Mouse (Mus musculus): ENCODE data around the gene Btbd11. TPM values are rescaled to one million over a fixed set of nuclear protein-coding genes. Genes with fewer than 3 reads are reported as not detected.
"Not testable (repeated sequence)": the region's sequence is repeated elsewhere in the genome, so short reads cannot be mapped to it uniquely, and the experiment has no call there.

Btbd11 gene
- polyA plus RNA-seq, 1 experiment from 2014 or later: 8.3 TPM

DNA sequence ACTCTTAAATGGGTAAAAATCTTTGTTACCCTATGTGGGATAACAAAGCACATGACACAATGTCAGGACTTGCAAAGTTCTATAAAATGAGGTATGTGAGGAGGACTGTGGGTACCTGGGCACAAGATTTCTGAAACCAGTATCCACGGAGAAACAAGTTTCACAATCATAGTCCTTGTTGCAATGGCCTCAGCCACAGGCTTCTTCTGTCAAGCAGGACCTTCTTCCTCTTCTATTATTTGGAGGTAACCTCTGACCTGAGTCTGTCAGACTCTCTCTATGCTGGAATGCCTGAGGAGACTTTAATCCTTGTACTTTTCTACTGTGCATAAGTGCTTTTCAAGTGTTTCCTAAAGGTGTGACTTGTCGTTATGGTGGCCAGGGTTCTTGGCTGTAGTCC lies 307.8 kb downstream of the Btbd11 start:
- not testable (repeated sequence) for H3K4me1 ChIP-seq (replicated peaks; ENCODE audit: control insufficient read depth, insufficient read depth, low read length); ATAC-seq (ENCODE audit: low FRiP score)
- WGBS: 68% methylated on average over 2 of the region's 2 CpGs

GRCm38 (mm10) chr10:85699721-85700120 lies 313.1 kb downstream of the Btbd11 start:
- no peak for ATAC-seq (ENCODE audit: low FRiP score)
- Histone ChIP-seq H3K27me3 (ENCODE audit: control insufficient read depth, insufficient read depth, low read length) (no peaks in the 10 kb centered on the region), H3K4me3 (ENCODE audit: low read depth, low read length) (no peak overlapping the region)

More for the DNA sequence above, 307.8 kb downstream of the Btbd11 start:
- H3K4me3 ChIP-seq (ENCODE audit: low read depth, low read length); DNase-seq (ENCODE audit: low spot score); H3K27ac ChIP-seq (ENCODE audit: low read depth, low read length); H3K9me3 ChIP-seq (ENCODE audit: control insufficient read depth, low read length); H3K36me3 ChIP-seq (ENCODE audit: control insufficient read depth, insufficient read depth, low read length); H3K9ac ChIP-seq (ENCODE audit: low read depth, low read length); H3K4me2 ChIP-seq (replicated peaks; ENCODE audit: low read depth, low read length); H3K27me3 ChIP-seq (ENCODE audit: control insufficient read depth, insufficient read depth, low read length): not testable (repeated sequence)

DNA sequence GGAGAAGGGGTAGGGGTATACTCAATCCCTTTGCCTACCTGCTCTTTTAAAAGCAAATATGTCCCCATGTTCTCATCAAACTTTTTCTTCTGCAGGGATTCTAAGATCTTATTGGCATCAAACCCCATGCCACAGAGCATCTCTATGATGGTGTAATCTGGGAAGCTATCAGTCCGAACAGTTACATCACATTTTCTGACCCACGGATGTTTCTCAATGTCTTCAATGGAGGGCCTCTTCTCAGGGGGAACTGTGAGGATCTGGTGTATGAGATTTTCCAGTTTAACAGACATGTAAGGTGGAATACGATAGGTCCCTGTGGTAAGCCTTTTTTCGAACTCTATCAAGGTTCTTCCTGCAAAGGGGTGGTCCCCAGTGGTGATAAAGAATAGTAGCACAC lies 323.2 kb downstream of the Btbd11 start:
- not testable (repeated sequence) for H3K27ac ChIP-seq (ENCODE audit: low read depth, low read length); DNase-seq (ENCODE audit: low spot score); H3K4me1 ChIP-seq (replicated peaks; ENCODE audit: control insufficient read depth, insufficient read depth, low read length); H3K9me3 ChIP-seq (ENCODE audit: control insufficient read depth, low read length); H3K27me3 ChIP-seq (ENCODE audit: control insufficient read depth, insufficient read depth, low read length); H3K9ac ChIP-seq (ENCODE audit: low read depth, low read length); H3K4me2 ChIP-seq (replicated peaks; ENCODE audit: low read depth, low read length); H3K4me3 ChIP-seq (ENCODE audit: low read depth, low read length); H3K36me3 ChIP-seq (ENCODE audit: control insufficient read depth, insufficient read depth, low read length); ATAC-seq (ENCODE audit: low FRiP score)
- WGBS: 95% methylated on average over 4 of the region's 4 CpGs

More at GRCm38 (mm10) chr10:85699721-85700120, 313.1 kb downstream of the Btbd11 start:
- Histone ChIP-seq H3K27ac (ENCODE audit: low read depth, low read length) (no peak overlapping the region), H3K9me3 (ENCODE audit: control insufficient read depth, low read length) (no peaks in the 10 kb centered on the region), H3K9ac (ENCODE audit: low read depth, low read length) (no peak overlapping the region), H3K4me2 (replicated peaks; ENCODE audit: low read depth, low read length) (no peak overlapping the region), H3K36me3 (ENCODE audit: control insufficient read depth, insufficient read depth, low read length) (no peaks in the 10 kb centered on the region), H3K4me1 (replicated peaks; ENCODE audit: control insufficient read depth, insufficient read depth, low read length) (no peaks in the 10 kb centered on the region)
- no peak for DNase-seq (ENCODE audit: low spot score)

Other genes starting within 250 kb of the Btbd11 start
- 29.2 and 31.7 TPM in 2 replicates for gene Cry1, start 201.8 kb upstream of the Btbd11 start, polyA plus RNA-seq (2014; fragmentation: Nextera tagmentation; extraction: Ambion mirVana)

Data from hindbrain, embryonic 11.5 days (tissue).